Mouse (Mus musculus): ENCODE results near the gene Fnip1.

- TF ChIP-seq CTCF (IDR thresholded peaks at IDR 0.05; ENCODE audit: extremely low read depth, insufficient read depth, low read length) (no peak), POLR2A (IDR thresholded peaks at IDR 0.05; ENCODE audit: extremely low read depth, insufficient read depth, low read length) (no peak)
Observed at GRCm38 (mm10) chr11:54429224-54429623, 8.8 kb upstream of the Fnip1 start.
